Mouse (Mus musculus): Measurements from ENCODE around the gene Adgra1. TPM values are rescaled to one million over a fixed set of nuclear protein-coding genes. Genes with fewer than 3 reads are reported as not detected.
A peak's percentile ranks its signal among the peaks of the same experiment; 100 is the strongest.

The Adgra1 gene
- total and polyA plus RNA-seq, 3 experiments = 2.6 to 4.5 (median 3.4) TPM

- no peak for DNase-seq
Measured at GRCm38 (mm10) chr7:139850152-139850551, 16.2 kb downstream of the Adgra1 start.

- no peak for DNase-seq
Measured at GRCm38 (mm10) chr7:139850677-139851076, 16.7 kb downstream of the Adgra1 start.

- no peak for DNase-seq
Measured at GRCm38 (mm10) chr7:139851098-139851497, 17.1 kb downstream of the Adgra1 start.

GRCm38 (mm10) chr7:139855261-139855660, 21.3 kb downstream of the Adgra1 start:
- DNase-seq = no peak

GRCm38 (mm10) chr7:139861411-139861810, 27.4 kb downstream of the Adgra1 start:
- DNase-seq = peak; percentile 56

- no peak for DNase-seq
Measured at GRCm38 (mm10) chr7:139863076-139863475, 29.1 kb downstream of the Adgra1 start.

GRCm38 (mm10) chr7:139864253-139864652, 30.3 kb downstream of the Adgra1 start:
- DNase-seq = no peak

- DNase-seq = no peak
Measured at GRCm38 (mm10) chr7:139864871-139865270, 30.9 kb downstream of the Adgra1 start.

GRCm38 (mm10) chr7:139871014-139871413, 37.0 kb downstream of the Adgra1 start:
- DNase-seq = no peak

- DNase-seq = no peak
Measured at GRCm38 (mm10) chr7:139877167-139877792, 43.3 kb downstream of the Adgra1 start.

- no peak for DNase-seq
Measured at GRCm38 (mm10) chr7:139878122-139878521, 44.1 kb downstream of the Adgra1 start.

GRCm38 (mm10) chr7:139878621-139879020, 44.6 kb downstream of the Adgra1 start:
- peak; percentile 37 for DNase-seq

- no peak for DNase-seq
Measured at GRCm38 (mm10) chr7:139883545-139883944, 49.6 kb downstream of the Adgra1 start.

- DNase-seq = no peak
Measured at GRCm38 (mm10) chr7:139891779-139892178, 57.8 kb downstream of the Adgra1 start.

GRCm38 (mm10) chr7:139894655-139895557, 60.9 kb downstream of the Adgra1 start, which contains the start of gene Kndc1:
Kndc1 (plus strand) TSS chr7:139894696.
- peak; percentile 67 for DNase-seq

- DNase-seq = no peak
Measured at GRCm38 (mm10) chr7:139896271-139896670, 62.3 kb downstream of the Adgra1 start.

GRCm38 (mm10) chr7:139896796-139897195, 62.8 kb downstream of the Adgra1 start:
- DNase-seq = no peak

GRCm38 (mm10) chr7:139898606-139899005, 64.6 kb downstream of the Adgra1 start:
- DNase-seq = no peak

- DNase-seq = no peak
Measured at GRCm38 (mm10) chr7:139899505-139899904, 65.5 kb downstream of the Adgra1 start.

- DNase-seq = no peak
Measured at GRCm38 (mm10) chr7:139900456-139900855, 66.5 kb downstream of the Adgra1 start.

- no peak for DNase-seq
Measured at GRCm38 (mm10) chr7:139900896-139901295, 66.9 kb downstream of the Adgra1 start.

- DNase-seq = no peak
Measured at GRCm38 (mm10) chr7:139901981-139902380, 68.0 kb downstream of the Adgra1 start.

GRCm38 (mm10) chr7:139905261-139905660, 71.3 kb downstream of the Adgra1 start:
- DNase-seq = no peak
